Mouse (Mus musculus) C2C12 (cell line): ENCODE results near the gene Cd3eap. TPM values are rescaled to one million over a fixed set of nuclear protein-coding genes. Genes with fewer than 3 reads are reported as not detected.

Experiments
- H3K27me3 ChIP-seq: one replicate; pipeline ENCODE4 v1.6.1; 2011; ENCODE audit not compliant: control insufficient read depth, insufficient read depth, insufficient read length
- H3K36me3 ChIP-seq: one replicate; pipeline ENCODE4 v1.6.1; 2011; ENCODE audit not compliant: control insufficient read depth, insufficient read depth
- H3K4me3 ChIP-seq: one replicate; pipeline ENCODE4 v1.5.1; 2011; ENCODE audit warnings: mild to moderate bottlenecking, control low read depth; ENCODE audit not compliant: poor library complexity, insufficient read depth, severe bottlenecking
- H3K79me2 ChIP-seq: one replicate; pipeline ENCODE4 v1.6.1; 2011; ENCODE audit not compliant: control insufficient read depth, insufficient read depth
- H3K79me3 ChIP-seq: one replicate; pipeline ENCODE4 v1.6.1; 2011; ENCODE audit warnings: low read depth, control low read depth
- H3ac ChIP-seq: one replicate; pipeline ENCODE3; 2011; ENCODE audit warnings: low read depth; ENCODE audit not compliant: control insufficient read depth, insufficient read length
- CEBPB ChIP-seq: IDR thresholded peaks from one replicate; pipeline ENCODE4 v1.6.1; 2011; ENCODE audit warnings: low read depth, mild to moderate bottlenecking, control low read depth, moderate library complexity
- CTCF ChIP-seq: IDR thresholded peaks from one replicate; pipeline ENCODE4 v1.5.1; 2011; ENCODE audit not compliant: control insufficient read depth, insufficient read depth, insufficient read length
- FOSL1 ChIP-seq: IDR thresholded peaks from one replicate; pipeline ENCODE4 v1.8.0; 2011; ENCODE audit warnings: mild to moderate bottlenecking, low read length; ENCODE audit not compliant: poor library complexity, insufficient read depth, severe bottlenecking
- MAX ChIP-seq: IDR thresholded peaks from one replicate; pipeline ENCODE4 v1.6.1; 2011; ENCODE audit warnings: mild to moderate bottlenecking, control low read depth
- MYOD1 ChIP-seq: IDR thresholded peaks from one replicate; pipeline ENCODE4 v1.6.1; 2011; ENCODE audit warnings: low read depth; ENCODE audit not compliant: control insufficient read depth, insufficient read length
- MYOG ChIP-seq: IDR thresholded peaks from one replicate; pipeline ENCODE4 v1.6.1; 2011; ENCODE audit not compliant: control insufficient read depth, insufficient read length; ENCODE audit errors: extremely low read depth
- USF1 ChIP-seq: IDR thresholded peaks from one replicate; pipeline ENCODE4 v1.6.1; 2011; ENCODE audit warnings: low read depth, mild to moderate bottlenecking, control low read depth, moderate library complexity
- long read RNA-seq, 2 experiments: library from polyadenylated mRNA; unstranded; transcript quantifications; one replicate each; pipeline ENCODE4 v2.0.0; 2019 to 2020
- polyA plus RNA-seq: library from polyadenylated mRNA; unstranded; fragments of >200 nt; fragmentation: generic; extraction: Trizol; gene quantifications from one replicate; pipeline ENCODE4 v1.2.1, GENCODE M21; 2012; ENCODE audit warnings: missing spikeins

The Cd3eap gene
- polyA plus RNA-seq = 25.6 TPM
- long read RNA-seq, experiment 1, transcript Cd3eap-201 (3 exons, 2,239 nt) = major isoform, 11 of 16 reads
- long read RNA-seq, experiment 1, partial matches to known transcripts = 0 of 16 reads
- long read RNA-seq, experiment 1, other reads (novel, unspliced or antisense) = 5 of 16 reads
- long read RNA-seq, experiment 2, transcript Cd3eap-201 (3 exons, 2,239 nt) = major isoform, 26 of 32 reads
- long read RNA-seq, experiment 2, partial matches to known transcripts = 3 of 32 reads
- long read RNA-seq, experiment 2, other reads (novel, unspliced or antisense) = 2 of 32 reads

GRCm38 (mm10) chr7:19359299-19359891 is at the start of gene Cd3eap, which contains the start of gene Ppp1r13l:
TSS of gene Cd3eap (minus strand) at chr7:19359483.
TSS of gene Ppp1r13l (plus strand) at chr7:19359749.
- H3K4me3 ChIP-seq = peak within 1 kb of the TSS; percentile 61
- H3ac ChIP-seq = peak within 1 kb of the TSS; percentile 75
- peaks cover 15% of the 10 kb centered on the region for H3K79me3 ChIP-seq
- H3K36me3 ChIP-seq = peaks cover 9% of the 10 kb centered on the region
- peaks cover 44% of the 10 kb centered on the region for H3K79me2 ChIP-seq
- TF ChIP-seq CEBPB (no peak), MAX (peak; percentile 95), FOSL1 (no peak), CTCF (no peak), MYOD1 (no peak), USF1 (peak; percentile 80)
- H3K27me3 ChIP-seq = no peaks in the 10 kb centered on the region

DNA sequence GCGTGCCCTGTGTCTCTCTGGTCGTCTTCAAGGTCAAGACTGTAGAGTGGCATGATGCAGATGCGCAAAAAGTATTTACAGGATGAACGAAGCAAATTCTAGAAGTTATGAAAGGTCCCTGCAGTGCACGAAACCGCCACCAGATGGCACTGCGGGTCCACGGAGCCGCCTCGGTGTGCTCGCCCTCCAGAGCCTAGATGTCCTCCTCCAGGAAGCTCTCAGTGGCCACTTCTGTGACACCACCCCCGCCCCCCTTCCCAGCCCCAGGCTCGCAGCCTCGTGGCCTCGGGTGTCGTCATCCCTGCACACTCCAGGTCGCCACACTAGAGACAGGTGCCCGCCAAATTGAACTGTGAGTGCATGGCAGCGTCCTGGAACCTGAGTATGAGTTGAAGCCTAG is 46.1 kb upstream of the Cd3eap start:
- H3K79me3 ChIP-seq = no peaks in the 10 kb centered on the region
- no peak overlapping the region for H3K4me3 ChIP-seq
- H3K79me2 ChIP-seq = no peaks in the 10 kb centered on the region
- no peaks in the 10 kb centered on the region for H3K36me3 ChIP-seq
- TF ChIP-seq CTCF = peak; percentile 90
- TF ChIP-seq CEBPB = no peak
- H3K27me3 ChIP-seq = peaks cover 8% of the 10 kb centered on the region
- H3ac ChIP-seq = peak overlapping the region; percentile 4

DNA sequence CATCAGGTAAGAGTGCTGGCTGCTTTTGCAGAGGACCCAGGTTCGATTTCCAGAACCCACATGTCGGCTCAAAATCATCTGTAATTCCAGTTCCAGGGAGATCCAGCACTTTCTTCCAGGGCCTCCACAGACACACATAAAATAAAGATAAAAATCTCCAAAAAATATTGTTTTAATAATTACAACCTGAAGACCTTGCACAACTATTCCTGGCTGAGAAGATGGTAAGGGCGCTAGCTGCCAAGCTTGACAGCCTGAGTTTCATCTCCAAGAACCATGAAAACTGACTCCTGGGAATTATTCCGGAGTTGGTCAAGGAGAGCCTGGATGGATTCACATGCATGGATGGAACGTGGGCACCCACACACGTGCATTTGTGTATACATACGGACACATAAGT is 45.2 kb upstream of the Cd3eap start, which contains the start of gene Ckm:
TSS of gene Ckm (plus strand) at position 301 of the 400 bp plus-strand sequence.
- H3K36me3 ChIP-seq = no peaks in the 10 kb centered on the region
- H3ac ChIP-seq = peak within 1 kb of the TSS; percentile 4
- H3K79me3 ChIP-seq = no peaks in the 10 kb centered on the region
- H3K4me3 ChIP-seq = no peak within 1 kb of the TSS
- no peaks in the 10 kb centered on the region for H3K79me2 ChIP-seq
- TF ChIP-seq FOSL1 (no peak), MYOG (no peak), MYOD1 (no peak), CEBPB (no peak), CTCF (no peak), MAX (no peak), USF1 (no peak)
- peaks cover 8% of the 10 kb centered on the region for H3K27me3 ChIP-seq

- no peaks in the 10 kb centered on the region for H3K79me3 ChIP-seq
- H3K36me3 ChIP-seq = no peaks in the 10 kb centered on the region
- no peak within 1 kb of the TSS for H3K4me3 ChIP-seq
- no peak within 1 kb of the TSS for H3ac ChIP-seq
- TF ChIP-seq FOSL1 = no peak
- TF ChIP-seq CEBPB = no peak
- no peak for TF ChIP-seq MYOD1
- no peak for TF ChIP-seq USF1
- TF ChIP-seq CTCF = no peak
- H3K27me3 ChIP-seq = peaks cover 8% of the 10 kb centered on the region
- H3K79me2 ChIP-seq = no peaks in the 10 kb centered on the region
Observed at GRCm38 (mm10) chr7:19403731-19404296, 44.5 kb upstream of the Cd3eap start, which contains the start of gene Klc3. TSS of gene Klc3 (minus strand) at chr7:19404104.

GRCm38 (mm10) chr7:19402535-19403112 is 43.3 kb upstream of the Cd3eap start:
- no peak for TF ChIP-seq MYOG
- no peak for TF ChIP-seq MAX
- no peak for TF ChIP-seq USF1
- no peak for TF ChIP-seq MYOD1
- TF ChIP-seq CEBPB = no peak
- TF ChIP-seq CTCF = no peak
- TF ChIP-seq FOSL1 = no peak

More at GRCm38 (mm10) chr7:19402535-19403112, 43.3 kb upstream of the Cd3eap start:
- no peak overlapping the region for H3ac ChIP-seq
- no peak overlapping the region for H3K4me3 ChIP-seq
- H3K79me3 ChIP-seq = no peaks in the 10 kb centered on the region
- no peaks in the 10 kb centered on the region for H3K79me2 ChIP-seq
- no peaks in the 10 kb centered on the region for H3K36me3 ChIP-seq
- peaks cover 8% of the 10 kb centered on the region for H3K27me3 ChIP-seq
